In genomic region chr2:14639266-14639665, GRCm38 (mm10) we compare ENCODE assay signal across 16 mouse cellular contexts.
"Had no signal": no experiment of that assay in that cellular context is flagged by ENCODE, and none has a peak within 500 bp of the region (broad histone marks: within the 10 kb centered on the region; RNA-seq: fewer than 3 reads in every experiment).

No protein-coding gene starts in this region.

- H3K9me3 ChIP-seq: neural tube, embryonic 13.5 days; neural tube, embryonic 15.5 days; stomach, embryonic 15.5 days had no signal

- H3K9ac ChIP-seq: neural tube, embryonic 13.5 days; neural tube, embryonic 15.5 days; stomach, embryonic 15.5 days had no signal

- H3K36me3 ChIP-seq: neural tube, embryonic 13.5 days; neural tube, embryonic 15.5 days; stomach, embryonic 15.5 days had no signal

- H3K4me3 ChIP-seq: neural tube, embryonic 13.5 days; neural tube, embryonic 15.5 days; stomach, embryonic 15.5 days had no signal

- H3K27me3 ChIP-seq: neural tube, embryonic 13.5 days; neural tube, embryonic 15.5 days; stomach, embryonic 15.5 days had no signal

- DNase-seq: retina, postnatal 1 day; right cerebral cortex, adult 18-20 months; right cerebral cortex, postnatal 14 days; right cerebral cortex, postnatal 25 days; right cerebral cortex, postnatal 4 days; spleen, adult 18-20 months; thymus, adult 18-20 months; thymus, adult 2 months; thymus, postnatal 14 days; thymus, postnatal 25 days; thymus, postnatal 36 days; thymus, postnatal 4 days had no signal

- H3K4me2 ChIP-seq: neural tube, embryonic 13.5 days; neural tube, embryonic 15.5 days; stomach, embryonic 15.5 days had no signal

- H3K27ac ChIP-seq: neural tube, embryonic 13.5 days; neural tube, embryonic 15.5 days; stomach, embryonic 15.5 days; stomach, postnatal 0 days had no signal
